Mouse (Mus musculus) cortical plate, adult 2 months (tissue): ENCODE results near the gene Tcp1.

Experiments
- CTCF ChIP-seq: fragments of 200-500 bp; IDR thresholded peaks from 2 replicates; pipeline ENCODE4 v1.5.1; 2011; ENCODE audit warnings: mild to moderate bottlenecking, control low read depth, low read length; ENCODE audit not compliant: insufficient read depth; ENCODE audit errors: extremely low read depth
- POLR2A ChIP-seq: fragments of 200-500 bp; IDR thresholded peaks from 2 replicates; pipeline ENCODE4 v1.6.1; 2011; ENCODE audit warnings: mild to moderate bottlenecking, low read length, control low read depth; ENCODE audit not compliant: insufficient read depth; ENCODE audit errors: extremely low read depth

GRCm38 (mm10) chr17:12938077-12938476 is 22.6 kb downstream of the Tcp1 start:
- no peak for TF ChIP-seq CTCF
- TF ChIP-seq POLR2A = no peak
